Comparison of ENCODE assay signal across 19 mouse cellular contexts in the genomic region with DNA sequence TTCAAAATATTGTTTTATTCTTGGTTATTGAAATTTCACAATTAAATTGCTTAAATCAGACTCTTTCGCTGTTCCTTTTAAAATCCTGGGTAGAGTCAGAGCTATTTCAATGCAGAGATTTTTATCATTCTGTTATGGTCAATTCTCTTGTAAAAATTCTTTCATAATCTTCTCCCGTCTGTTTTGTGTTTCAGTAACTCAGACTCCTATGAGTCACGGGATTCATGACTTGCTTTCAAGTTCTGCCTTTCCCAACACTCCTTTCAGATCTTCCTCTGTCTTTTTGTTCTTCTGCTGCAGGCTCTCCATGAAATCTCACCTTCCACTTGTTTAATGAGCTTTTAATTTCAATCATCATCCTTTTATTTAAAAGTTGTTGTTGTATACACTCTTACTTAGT.
"Had no signal": no experiment of that assay in that cellular context is flagged by ENCODE, and none has a peak within 500 bp of the region (broad histone marks: within the 10 kb centered on the region; RNA-seq: fewer than 3 reads in every experiment).

No protein-coding gene starts in this region.

- ATAC-seq: midbrain, embryonic 16.5 days had no signal

- H3K9me3 ChIP-seq: lung, embryonic 15.5 days; midbrain, embryonic 10.5 days; midbrain, embryonic 12.5 days; neural tube, embryonic 15.5 days had no signal

- H3K4me2 ChIP-seq: lung, embryonic 15.5 days; midbrain, embryonic 12.5 days; neural tube, embryonic 13.5 days; neural tube, embryonic 15.5 days had no signal

- H3K27ac ChIP-seq: lung, embryonic 15.5 days; midbrain, embryonic 10.5 days; midbrain, embryonic 12.5 days; neural tube, embryonic 13.5 days; neural tube, embryonic 15.5 days had no signal

- H3K4me3 ChIP-seq: lung, embryonic 15.5 days; midbrain, embryonic 10.5 days; midbrain, embryonic 12.5 days; myocyte; neural tube, embryonic 13.5 days; neural tube, embryonic 15.5 days had no signal

- H3K36me3 ChIP-seq: lung, embryonic 15.5 days; neural tube, embryonic 13.5 days; neural tube, embryonic 15.5 days had no signal

- H3K9ac ChIP-seq: lung, embryonic 15.5 days; midbrain, embryonic 12.5 days; neural tube, embryonic 13.5 days; neural tube, embryonic 15.5 days had no signal

- H3K27me3 ChIP-seq: lung, embryonic 15.5 days; midbrain, embryonic 12.5 days; neural tube, embryonic 13.5 days; neural tube, embryonic 15.5 days had no signal

- DNase-seq: lung, adult 18-20 months; lung, postnatal 10 days; lung, postnatal 4 days; midbrain, embryonic 14.5 days; retina, postnatal 1 day; right cerebral cortex, adult 18-20 months; right cerebral cortex, postnatal 14 days; right cerebral cortex, postnatal 4 days; spleen, adult 18-20 months; thymus, adult 18-20 months; thymus, postnatal 14 days; thymus, postnatal 36 days had no signal
